Mouse (Mus musculus) heart, embryonic 14.5 days (tissue): Measurements from ENCODE around the gene Lrtm1. TPM values are rescaled to one million over a fixed set of nuclear protein-coding genes. Genes with fewer than 3 reads are reported as not detected.
A peak's percentile ranks its signal among the peaks of the same experiment; 100 is the strongest.

Source experiments
- ATAC-seq: fragments of 200-750 bp; cut with Nextera tagmentation; 2 replicates; pipeline ENCODE4 v1.8.0; 2017; ENCODE audit warnings: low read depth, moderate TSS enrichment; ENCODE audit not compliant: insufficient number of reproducible peaks, insufficient read depth, low FRiP score
- H3K27ac ChIP-seq, 2 experiments: fragments of 200-500 bp in 1 of 2; fragments of 300-500 bp in 1 of 2; sonication (generic) in 1 of 2; replicated peaks in 1 of 2; 2 replicates each; pipeline ENCODE4 v1.5.1; 2012 to 2014; ENCODE audit warnings: low read depth in 2 of 2, low read length in 2 of 2, control low read depth in 1 of 2, mild to moderate bottlenecking in 1 of 2, mixed read lengths in 1 of 2; ENCODE audit not compliant: control insufficient read depth in 1 of 2, insufficient read depth in 1 of 2
- H3K27me3 ChIP-seq: fragments of 300-500 bp; sonication (generic); 2 replicates; pipeline ENCODE4 v1.6.1; 2014; ENCODE audit warnings: mild to moderate bottlenecking, low read length, control low read depth; ENCODE audit not compliant: control insufficient read depth, insufficient read depth
- H3K36me3 ChIP-seq: fragments of 300-500 bp; sonication (generic); 2 replicates; pipeline ENCODE4 v1.6.1; 2014; ENCODE audit warnings: mild to moderate bottlenecking, control low read depth, low read length, mixed read lengths; ENCODE audit not compliant: control insufficient read depth, insufficient read depth
- H3K4me1 ChIP-seq, 2 experiments: fragments of 200-500 bp in 1 of 2; fragments of 300-500 bp in 1 of 2; sonication (generic) in 1 of 2; 2 replicates each; pipeline ENCODE4 v1.6.1; 2012 to 2014; ENCODE audit warnings: low read length in 2 of 2, control low read depth in 1 of 2, mixed read lengths in 1 of 2; ENCODE audit not compliant: control insufficient read depth in 2 of 2, insufficient read depth in 2 of 2
- H3K4me2 ChIP-seq: fragments of 300-500 bp; sonication (generic); 2 replicates; pipeline ENCODE4 v1.6.1; 2014; ENCODE audit warnings: mild to moderate bottlenecking, low read length
- H3K4me3 ChIP-seq, 2 experiments: fragments of 200-500 bp in 1 of 2; fragments of 300-500 bp in 1 of 2; sonication (generic) in 1 of 2; 2 replicates each; pipeline ENCODE4 v1.5.1; 2012 to 2014; ENCODE audit warnings: low read length in 2 of 2, mild to moderate bottlenecking in 2 of 2, control low read depth in 1 of 2, low read depth in 1 of 2, moderate library complexity in 1 of 2; ENCODE audit not compliant: control insufficient read depth in 1 of 2, insufficient read depth in 1 of 2
- H3K9ac ChIP-seq: fragments of 300-500 bp; sonication (generic); 2 replicates; pipeline ENCODE4 v1.6.1; 2014; ENCODE audit warnings: mild to moderate bottlenecking, low read length
- H3K9me3 ChIP-seq: fragments of 300-500 bp; sonication (generic); 2 replicates; pipeline ENCODE4 v1.6.1; 2016; ENCODE audit warnings: low read length, control low read depth; ENCODE audit not compliant: control insufficient read depth
- WGBS: fragments of 180-500 bp; shearing (Covaris S2); extraction: QIAGEN DNeasy Blood & Tissue Kit; methylation state at CpG from one replicate; pipeline ENCODE4 v1.1.7; 2014; 5-methylcytosine and 5-hydroxymethylcytosine counted together
- polyA plus RNA-seq: library from polyadenylated mRNA; unstranded; fragments of >200 nt; fragmentation: Nextera tagmentation; extraction: Ambion mirVana; gene quantifications from 2 replicates; pipeline ENCODE4 v1.2.1, GENCODE M21; 2014

Lrtm1 gene
- polyA plus RNA-seq = 2.1 TPM in 2 replicates

GRCm38 (mm10) chr14:29017883-29018282 is at the start of gene Lrtm1:
Lrtm1 (plus strand) TSS chr14:29018208.
- peak within 1 kb of the TSS; percentile 5; the same call in 1 of the 2 replicates for H3K9ac ChIP-seq
- no peaks in the 10 kb centered on the region for H3K9me3 ChIP-seq
- ATAC-seq = peak; percentile 91
- H3K4me2 ChIP-seq = peak within 1 kb of the TSS; percentile 36
- H3K27ac ChIP-seq = peak within 1 kb of the TSS; percentile 62 to 73
- 7% methylated on average over 5 of the region's 5 CpGs for WGBS
- peaks cover 10 to 16% of the 10 kb centered on the region in 2 experiments for H3K4me1 ChIP-seq
- H3K36me3 ChIP-seq = no peaks in the 10 kb centered on the region
- peak within 1 kb of the TSS; percentile 1 to 18; a peak in 2 of 4 replicates for H3K4me3 ChIP-seq
- H3K27me3 ChIP-seq = no peaks in the 10 kb centered on the region; the same call in 1 of the 2 replicates

- Histone ChIP-seq H3K4me2 (no peak overlapping the region), H3K4me3 (no peak overlapping the region), H3K4me1 (no peaks in the 10 kb centered on the region), H3K27me3 (no peaks in the 10 kb centered on the region), H3K27ac (no peak overlapping the region), H3K36me3 (no peaks in the 10 kb centered on the region), H3K9me3 (no peaks in the 10 kb centered on the region), H3K9ac (no peak overlapping the region)
- ATAC-seq = no peak
- 83% methylated on average over 4 of the region's 4 CpGs for WGBS
These were observed 48.8 kb upstream of the Lrtm1 start for GRCm38 (mm10) chr14:28969247-28969646.

DNA sequence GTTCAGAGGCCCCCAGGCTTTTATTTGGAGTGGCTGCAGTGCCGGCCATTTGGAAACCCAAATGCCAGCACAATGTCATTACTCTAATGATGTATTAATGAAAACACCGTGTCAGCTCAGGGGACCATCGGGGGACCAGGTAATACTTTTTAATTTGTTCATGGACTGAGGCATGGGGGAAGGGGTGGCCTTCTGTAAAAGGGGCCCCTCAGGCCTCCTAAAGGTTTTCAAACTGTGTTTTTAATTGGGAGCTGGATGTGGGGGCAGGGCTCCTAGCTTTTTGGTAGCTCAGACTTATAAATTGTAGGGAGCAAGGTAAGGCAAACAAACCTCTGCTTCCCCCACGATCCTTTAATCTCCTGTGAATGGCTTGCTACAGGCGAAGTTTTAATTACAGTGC is 45.4 kb upstream of the Lrtm1 start:
- ATAC-seq = no peak
- peaks cover 3 to 4% of the 10 kb centered on the region in 2 experiments; a peak in 2 of 4 replicates for H3K4me1 ChIP-seq
- 69% methylated on average over 5 of the region's 5 CpGs for WGBS
- H3K4me2 ChIP-seq = no peak overlapping the region
- H3K9me3 ChIP-seq = no peaks in the 10 kb centered on the region
- H3K9ac ChIP-seq = no peak overlapping the region
- no peaks in the 10 kb centered on the region for H3K36me3 ChIP-seq
- H3K4me3 ChIP-seq = no peak overlapping the region
- H3K27ac ChIP-seq = no peak overlapping the region
- no peaks in the 10 kb centered on the region for H3K27me3 ChIP-seq

DNA sequence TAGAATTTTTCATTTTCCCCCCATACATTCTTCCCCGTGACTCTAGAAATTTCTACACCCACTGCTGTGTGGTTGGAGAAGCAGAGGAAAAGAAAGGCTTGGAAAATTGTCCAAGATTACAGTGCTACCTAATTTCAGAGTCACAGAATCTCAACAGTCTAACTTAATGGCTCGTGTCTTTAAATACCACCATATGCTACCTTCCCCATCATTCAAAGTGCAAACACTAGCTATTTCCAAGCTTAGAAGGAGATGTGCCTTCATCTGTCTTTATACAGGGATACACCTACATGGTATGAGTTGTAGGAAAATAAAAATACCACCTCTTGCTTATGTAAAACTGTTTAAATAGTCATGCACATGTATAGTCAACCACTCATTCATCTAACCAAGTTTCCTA is 38.8 kb upstream of the Lrtm1 start:
- no peaks in the 10 kb centered on the region for H3K27me3 ChIP-seq
- H3K4me2 ChIP-seq = no peak overlapping the region
- no peak overlapping the region for H3K27ac ChIP-seq
- H3K4me1 ChIP-seq = peaks cover 4 to 5% of the 10 kb centered on the region in 2 experiments; a peak in 2 of 4 replicates
- H3K4me3 ChIP-seq = no peak overlapping the region
- H3K36me3 ChIP-seq = no peaks in the 10 kb centered on the region
- WGBS = 86% methylated on average over 2 of the region's 2 CpGs
- H3K9ac ChIP-seq = no peak overlapping the region
- H3K9me3 ChIP-seq = no peaks in the 10 kb centered on the region
- ATAC-seq = no peak

DNA sequence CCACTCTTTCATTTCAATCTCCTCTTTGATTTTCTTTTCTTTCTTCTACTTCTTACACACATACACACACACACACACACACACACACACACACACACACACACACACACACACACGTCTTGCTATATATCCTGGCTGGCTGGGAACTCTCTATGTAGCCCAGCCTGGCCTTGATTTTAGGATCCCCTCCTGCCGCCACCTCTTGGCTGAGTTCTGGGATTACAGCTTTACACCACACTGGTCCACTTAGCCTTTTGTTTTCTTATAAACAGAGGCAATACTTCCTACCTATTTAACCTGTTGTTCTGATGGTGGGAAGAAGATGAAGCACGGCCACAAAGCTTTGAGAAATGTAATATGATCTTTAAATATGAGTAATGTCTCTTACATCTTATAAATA is 37.5 kb upstream of the Lrtm1 start:
- Histone ChIP-seq H3K4me3 (no peak overlapping the region), H3K4me1 (peaks cover 4 to 5% of the 10 kb centered on the region in 2 experiments; a peak in 2 of 4 replicates), H3K9ac (no peak overlapping the region), H3K36me3 (no peaks in the 10 kb centered on the region), H3K9me3 (no peaks in the 10 kb centered on the region), H3K4me2 (no peak overlapping the region), H3K27ac (no peak overlapping the region), H3K27me3 (no peaks in the 10 kb centered on the region)
- no peak for ATAC-seq
- 46% methylated on average over 3 of the region's 3 CpGs for WGBS

GRCm38 (mm10) chr14:28984276-28984675 is 33.7 kb upstream of the Lrtm1 start:
- no peaks in the 10 kb centered on the region for H3K27me3 ChIP-seq
- H3K9me3 ChIP-seq = no peaks in the 10 kb centered on the region
- no peak for ATAC-seq
- H3K4me3 ChIP-seq = no peak overlapping the region
- no peaks in the 10 kb centered on the region for H3K36me3 ChIP-seq
- H3K4me2 ChIP-seq = no peak overlapping the region
- 67% methylated on average over 2 of the region's 2 CpGs for WGBS
- no peak overlapping the region for H3K27ac ChIP-seq
- H3K4me1 ChIP-seq = no peaks in the 10 kb centered on the region
- no peak overlapping the region for H3K9ac ChIP-seq

DNA sequence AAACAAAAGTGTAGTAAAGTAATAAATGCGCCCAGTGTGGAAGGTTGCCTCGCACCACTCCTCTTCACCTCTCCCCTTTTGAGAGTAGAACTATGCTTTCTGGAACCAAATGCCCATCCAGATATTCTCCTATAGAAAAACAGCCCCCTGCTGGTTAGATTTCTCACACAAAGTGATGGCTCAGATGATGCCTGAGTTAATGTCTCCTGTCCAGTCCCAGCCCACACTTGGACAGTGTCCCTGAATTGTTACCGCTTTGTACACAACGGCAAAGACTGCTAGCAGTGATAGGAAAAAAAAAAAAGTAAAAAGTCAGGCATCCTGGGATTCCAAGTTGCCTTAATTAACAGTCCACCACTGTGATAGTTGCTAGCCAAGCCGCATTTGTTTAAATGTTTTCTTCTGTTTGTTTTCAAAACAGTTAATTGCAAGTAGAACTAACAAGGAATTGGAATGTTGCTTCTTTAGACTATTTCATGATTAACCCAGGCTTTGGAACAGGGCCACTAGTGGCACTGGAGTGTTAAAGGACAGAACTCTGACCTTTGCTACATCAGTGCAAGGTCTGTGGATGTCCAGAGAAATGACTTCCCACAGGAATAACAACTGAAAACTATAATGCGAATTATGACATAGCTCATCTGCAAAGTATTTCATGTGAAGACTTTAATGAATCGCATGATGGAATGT is 29.7 kb upstream of the Lrtm1 start:
- no peaks in the 10 kb centered on the region for H3K9me3 ChIP-seq
- no peak overlapping the region for H3K4me3 ChIP-seq
- no peak overlapping the region for H3K4me2 ChIP-seq
- H3K36me3 ChIP-seq = no peaks in the 10 kb centered on the region
- H3K4me1 ChIP-seq = no peaks in the 10 kb centered on the region
- no peak for ATAC-seq
- no peak overlapping the region for H3K27ac ChIP-seq
- H3K9ac ChIP-seq = no peak overlapping the region
- 82% methylated on average over 7 of the region's 7 CpGs for WGBS
- H3K27me3 ChIP-seq = no peaks in the 10 kb centered on the region

GRCm38 (mm10) chr14:28996569-28996968 is 21.4 kb upstream of the Lrtm1 start:
- no peak for ATAC-seq
- Histone ChIP-seq H3K27me3 (no peaks in the 10 kb centered on the region), H3K4me2 (no peak overlapping the region), H3K9ac (no peak overlapping the region), H3K4me1 (no peaks in the 10 kb centered on the region), H3K36me3 (no peaks in the 10 kb centered on the region), H3K9me3 (no peaks in the 10 kb centered on the region), H3K27ac (no peak overlapping the region), H3K4me3 (no peak overlapping the region)
- WGBS = 94% methylated on average over 3 of the region's 3 CpGs
